Mouse (Mus musculus): Measurements from ENCODE around the gene Sult6b1. TPM values are rescaled to one million over a fixed set of nuclear protein-coding genes. Genes with fewer than 3 reads are reported as not detected.

The Sult6b1 gene
- polyA plus RNA-seq, 1 experiment: 0.06 TPM

DNA sequence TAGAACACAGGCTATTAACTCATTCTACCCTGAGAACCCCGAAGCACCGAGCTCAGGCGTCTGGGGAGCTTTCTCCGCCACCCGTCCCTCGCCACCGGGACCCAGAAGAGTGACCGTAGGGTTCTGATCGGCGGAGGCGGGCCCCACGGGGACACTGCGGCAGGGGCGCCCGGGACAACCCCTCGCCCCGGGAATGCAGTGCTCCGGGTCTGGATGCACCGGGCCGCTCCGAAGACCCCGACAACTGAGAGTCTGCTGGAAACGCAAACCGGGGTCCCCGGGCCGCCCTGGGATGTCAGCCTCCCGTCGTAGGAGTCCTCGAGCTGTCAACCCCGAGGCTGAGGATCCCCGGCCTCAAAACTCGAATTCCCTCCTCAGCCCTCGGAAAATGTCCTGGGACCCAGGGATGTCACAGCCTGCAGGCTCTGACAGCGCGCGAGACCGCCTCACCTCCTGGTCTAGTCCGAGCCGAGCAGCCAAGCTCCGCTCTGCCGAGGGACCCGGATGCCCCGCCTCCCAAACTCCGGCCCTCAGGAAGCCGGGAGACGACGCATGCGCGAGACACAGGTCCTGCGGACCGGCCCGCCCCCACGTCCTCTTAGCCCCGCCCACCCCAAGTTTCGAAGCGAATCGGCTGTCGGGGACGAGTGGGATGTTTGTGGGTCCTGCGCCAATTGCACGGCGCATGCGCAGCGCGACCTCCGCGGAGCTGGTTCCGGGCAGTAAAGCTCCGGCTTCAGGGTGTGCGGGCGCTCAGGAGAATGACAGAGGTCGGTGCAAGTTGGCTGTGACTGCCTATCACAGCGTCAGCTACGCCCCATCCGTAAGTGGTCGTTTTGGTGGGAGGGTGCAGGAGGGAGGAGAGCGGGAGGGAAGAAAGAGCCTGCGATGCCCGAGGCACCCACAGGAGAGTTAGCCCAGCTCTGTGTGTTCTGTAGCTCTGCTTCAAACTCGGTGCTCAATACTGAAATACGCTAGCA lies 71.6 kb downstream of the Sult6b1 start, which contains the start of the genes Heatr5b and Gpatch11:
Gene Heatr5b, minus strand, starts transcription at position 509 of the 980 bp plus-strand sequence.
Gene Gpatch11, plus strand, starts transcription at position 712 of the 980 bp plus-strand sequence.
- peaks cover 10% of the 10 kb centered on the region for H3K36me3 ChIP-seq (ENCODE audit: control insufficient read depth, insufficient read depth)
- peak; percentile 14 for TF ChIP-seq SRF (IDR thresholded peaks at IDR 0.05; ENCODE audit: control insufficient read depth, insufficient read length, low read depth)
- TF ChIP-seq POLR2AphosphoS2 (IDR thresholded peaks at IDR 0.05; ENCODE audit: insufficient read length, low read depth): peak; percentile 78
- no peak for TF ChIP-seq E2F4 (IDR thresholded peaks at IDR 0.05; ENCODE audit: insufficient read depth)
- peak; percentile 3 for TF ChIP-seq REST (IDR thresholded peaks at IDR 0.05; ENCODE audit: insufficient read depth, insufficient read length)
- peak in 1 of 3 experiments; percentile 1 for TF ChIP-seq MYOG (IDR thresholded peaks at IDR 0.05; ENCODE audit: control insufficient read depth in 1 of 3, insufficient read depth in 1 of 3, insufficient read length in 2 of 3, low read depth in 2 of 3)
- TF ChIP-seq POLR2A (IDR thresholded peaks at IDR 0.05; ENCODE audit: insufficient read length, low read depth): peak; percentile 90
- no peak for TF ChIP-seq MYOD1 (IDR thresholded peaks at IDR 0.05; ENCODE audit: control insufficient read depth in 1 of 3, insufficient read length in 2 of 3, low read depth in 2 of 3)
- no peaks in the 10 kb centered on the region for H3K27me3 ChIP-seq (ENCODE audit: control insufficient read depth, insufficient read depth, insufficient read length)
- peak within 1 kb of the TSS; percentile 95 for H3K4me2 ChIP-seq (ENCODE audit: low read depth)
- peak within 1 kb of the TSS; percentile 87 for H3K4me3 ChIP-seq
- H3K79me2 ChIP-seq (ENCODE audit: control insufficient read depth, insufficient read depth): peaks cover 6% of the 10 kb centered on the region
- peak within 1 kb of the TSS; percentile 38 for H3ac ChIP-seq (ENCODE audit: control insufficient read depth, insufficient read length)

Other genes with a start within 250 kb of the Sult6b1 start
- 4.0 TPM for gene Strn, start 169.8 kb downstream of the Sult6b1 start, polyA plus RNA-seq (2012; fragmentation: generic; extraction: Trizol)
- gene Heatr5b, start 71.6 kb downstream of the Sult6b1 start, polyA plus RNA-seq (2012; fragmentation: generic; extraction: Trizol): 11.8 TPM
- gene Gpatch11, start 71.4 kb downstream of the Sult6b1 start, polyA plus RNA-seq (2012; fragmentation: generic; extraction: Trizol): 16.6 TPM
- gene Eif2ak2, start 24.4 kb downstream of the Sult6b1 start, polyA plus RNA-seq (2012; fragmentation: generic; extraction: Trizol): 1.9 TPM
- gene Cebpzos, start 9.5 kb upstream of the Sult6b1 start, polyA plus RNA-seq (2012; fragmentation: generic; extraction: Trizol): 25.3 TPM
- 9.7 TPM for gene Cebpz, start 30.1 kb upstream of the Sult6b1 start, polyA plus RNA-seq (2012; fragmentation: generic; extraction: Trizol)
- 17.9 TPM for gene Ndufaf7, start 30.1 kb upstream of the Sult6b1 start, polyA plus RNA-seq (2012; fragmentation: generic; extraction: Trizol)
- 11.4 TPM for gene Prkd3, start 113.8 kb upstream of the Sult6b1 start, polyA plus RNA-seq (2012; fragmentation: generic; extraction: Trizol)
- gene Qpct, start 144.9 kb upstream of the Sult6b1 start, polyA plus RNA-seq (2012; fragmentation: generic; extraction: Trizol): 1.1 TPM

Data from myocyte (in vitro differentiated cells).